ENCODE assay signal across 7 mouse cellular contexts in the genomic region with DNA sequence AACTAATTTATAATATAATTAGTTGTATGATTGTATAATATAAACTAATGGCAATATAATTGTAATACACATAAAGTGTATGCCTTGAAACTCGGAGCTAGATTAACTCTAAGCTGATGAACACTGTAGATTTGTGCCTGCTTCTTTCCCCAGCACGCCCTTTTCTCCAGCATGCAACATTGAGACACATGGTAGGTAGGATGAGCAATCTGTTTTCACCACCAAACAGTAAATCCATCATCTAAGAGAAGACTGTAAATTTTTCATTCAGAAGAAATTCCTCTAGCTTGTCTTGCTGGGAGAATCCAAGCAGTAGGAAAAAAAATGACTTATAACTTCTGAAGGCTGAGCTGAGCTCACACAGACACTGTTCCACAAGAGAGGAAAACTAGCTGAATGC.
"Had no signal": no experiment of that assay in that cellular context is flagged by ENCODE, and none has a peak within 500 bp of the region (broad histone marks: within the 10 kb centered on the region; RNA-seq: fewer than 3 reads in every experiment).

No protein-coding gene starts in this region.

- DNase-seq: kidney, adult 11 months; kidney, postnatal 10 days; liver; liver, embryonic 13.5 days; liver, postnatal 0 days; lung, postnatal 14 days; thymus, postnatal 4 days had no signal
